Mouse (Mus musculus) ovary, adult 18-20 months (tissue): ENCODE measurements around the gene Timm23.
"Not testable (repeated sequence)": the region's sequence is repeated elsewhere in the genome, so short reads cannot be mapped to it uniquely, and the experiment has no call there.

ENCODE experiments used
- DNase-seq: peaks from one replicate; pipeline ENCODE4 v3.0.0; 2022; ENCODE audit warnings: low spot score, mixed read lengths

The Timm23 gene

DNA sequence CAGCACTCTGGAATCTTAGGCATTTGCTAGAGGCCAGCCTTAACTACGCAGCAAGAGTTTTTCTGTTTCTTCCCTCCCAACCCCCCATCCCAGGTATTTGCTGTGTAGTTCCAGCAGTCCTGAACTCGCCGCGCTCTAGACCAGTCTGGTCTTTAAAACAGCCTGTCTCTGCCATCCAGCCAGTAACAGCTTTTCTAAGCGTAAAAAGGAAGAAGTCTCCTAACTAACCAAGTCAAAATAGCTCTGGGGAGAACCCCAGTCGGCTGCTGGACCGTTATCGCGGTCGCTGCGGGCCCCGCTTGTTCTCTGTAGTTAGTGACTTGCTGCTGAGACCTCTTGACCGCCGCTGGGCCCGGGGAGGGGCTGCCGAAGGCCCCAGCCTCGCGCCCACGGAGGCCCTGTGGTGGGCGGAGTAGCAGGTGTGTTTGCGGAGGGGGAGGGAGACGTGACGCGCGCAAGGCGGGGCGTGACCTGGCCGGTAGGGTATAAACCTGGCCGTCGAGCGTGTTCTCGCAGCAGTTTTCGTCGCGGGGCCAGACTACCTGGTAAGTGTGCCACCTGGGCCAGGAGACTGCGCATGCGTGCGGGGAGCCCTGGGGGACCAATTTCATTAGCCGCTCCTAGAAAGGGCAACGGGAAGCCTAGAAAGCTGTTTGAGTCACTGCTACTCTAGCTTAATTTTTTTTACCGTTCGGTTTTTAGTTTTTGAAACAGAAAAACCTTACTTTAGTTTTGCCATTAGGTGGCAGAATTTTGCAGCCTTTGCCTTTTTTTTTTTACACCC, 36.2 kb downstream of the Timm23 start:
- DNase-seq, result peak; percentile 62

DNA sequence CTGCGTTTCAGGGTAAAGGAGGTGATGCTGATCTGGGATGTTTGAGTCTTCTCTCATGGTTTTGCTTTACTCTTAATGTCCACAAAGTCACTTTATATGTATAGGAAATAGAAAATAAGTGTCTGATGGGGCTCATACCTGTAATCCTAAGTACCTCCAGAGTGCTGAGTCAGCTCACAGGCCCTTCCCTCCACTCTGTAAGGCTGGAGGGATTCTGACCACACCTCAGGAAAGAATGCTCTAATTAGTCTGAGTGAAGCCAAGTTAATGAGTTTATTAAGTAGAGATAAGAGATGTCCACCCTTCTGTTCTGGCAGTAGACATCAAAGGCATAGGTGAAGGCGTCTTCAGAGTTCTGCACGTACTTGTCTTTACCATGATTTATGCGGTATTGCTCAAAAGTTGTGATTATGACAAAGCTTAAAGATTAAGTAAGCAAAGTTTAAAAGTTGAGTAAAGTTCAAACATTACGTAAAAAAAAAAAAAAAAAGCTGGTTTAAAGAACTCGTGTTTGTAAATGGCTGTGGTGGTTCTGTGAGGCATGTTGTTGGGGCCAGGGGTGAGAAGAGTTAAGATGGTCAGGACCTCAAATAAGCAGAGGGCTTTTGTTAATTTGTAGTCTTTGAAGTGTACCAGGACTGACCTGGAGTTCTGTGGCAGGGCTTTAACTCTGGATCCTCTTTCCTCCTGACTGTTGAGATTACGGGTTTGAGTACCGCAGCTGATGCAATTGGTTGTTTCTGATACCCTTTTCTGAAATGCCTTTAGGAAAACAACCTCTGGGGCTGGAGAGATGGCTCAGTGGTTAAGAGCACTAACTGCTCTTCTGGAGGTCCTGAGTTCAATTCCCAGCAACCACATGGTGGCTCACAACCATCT, 37.3 kb downstream of the Timm23 start:
- no peak for DNase-seq

DNA sequence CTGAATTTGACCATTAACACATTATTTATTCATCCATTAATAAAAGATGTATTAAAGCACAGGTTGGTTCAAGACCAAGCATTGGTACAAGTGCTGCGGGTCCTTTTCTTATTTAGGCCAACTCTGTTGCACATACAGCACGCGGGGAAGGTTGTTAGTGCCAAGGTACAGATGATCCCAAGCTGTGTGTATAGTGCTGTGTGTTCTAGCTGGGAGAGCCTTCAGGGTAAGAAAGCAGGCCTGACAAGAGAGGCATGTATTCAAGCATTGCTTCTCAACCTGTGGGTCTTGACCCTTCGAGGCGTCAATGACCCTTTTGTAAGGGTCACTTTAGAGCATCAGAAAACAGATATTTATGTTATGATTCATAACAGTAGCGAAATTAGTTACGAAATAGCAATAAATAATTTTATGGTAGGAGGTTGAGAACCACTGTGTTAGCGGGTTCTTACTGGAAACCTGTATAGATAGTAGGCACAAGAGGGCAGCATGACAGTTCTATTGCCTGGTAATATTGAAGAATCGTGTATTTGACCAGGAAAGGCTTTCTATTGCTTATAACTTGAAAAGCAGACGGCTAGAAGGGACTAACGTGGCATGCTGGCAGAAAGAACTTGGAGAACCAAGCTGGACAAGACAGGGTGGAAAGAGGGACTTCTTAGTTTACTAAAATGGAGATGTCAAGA, 38.4 kb downstream of the Timm23 start:
- no peak for DNase-seq

DNA sequence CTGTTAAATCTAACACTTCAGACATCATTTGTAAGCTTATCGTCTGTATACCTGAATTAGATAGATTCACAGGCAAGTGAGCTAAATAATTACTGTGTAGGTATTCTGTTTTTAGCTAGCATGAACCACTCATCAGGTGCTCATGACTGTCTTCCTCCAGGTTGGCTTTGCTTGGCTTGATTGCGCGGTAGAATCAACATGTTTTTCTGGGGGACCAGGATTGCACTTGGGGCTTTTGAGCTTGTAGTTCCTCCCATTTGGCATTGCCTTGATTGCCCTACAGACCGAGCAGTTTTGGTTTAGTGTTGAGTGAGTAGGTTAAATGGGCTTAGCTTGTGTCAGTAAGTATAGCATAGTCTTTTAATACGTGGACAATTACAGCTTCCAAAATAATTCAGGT, 39.5 kb downstream of the Timm23 start:
- DNase-seq, result no peak

DNA sequence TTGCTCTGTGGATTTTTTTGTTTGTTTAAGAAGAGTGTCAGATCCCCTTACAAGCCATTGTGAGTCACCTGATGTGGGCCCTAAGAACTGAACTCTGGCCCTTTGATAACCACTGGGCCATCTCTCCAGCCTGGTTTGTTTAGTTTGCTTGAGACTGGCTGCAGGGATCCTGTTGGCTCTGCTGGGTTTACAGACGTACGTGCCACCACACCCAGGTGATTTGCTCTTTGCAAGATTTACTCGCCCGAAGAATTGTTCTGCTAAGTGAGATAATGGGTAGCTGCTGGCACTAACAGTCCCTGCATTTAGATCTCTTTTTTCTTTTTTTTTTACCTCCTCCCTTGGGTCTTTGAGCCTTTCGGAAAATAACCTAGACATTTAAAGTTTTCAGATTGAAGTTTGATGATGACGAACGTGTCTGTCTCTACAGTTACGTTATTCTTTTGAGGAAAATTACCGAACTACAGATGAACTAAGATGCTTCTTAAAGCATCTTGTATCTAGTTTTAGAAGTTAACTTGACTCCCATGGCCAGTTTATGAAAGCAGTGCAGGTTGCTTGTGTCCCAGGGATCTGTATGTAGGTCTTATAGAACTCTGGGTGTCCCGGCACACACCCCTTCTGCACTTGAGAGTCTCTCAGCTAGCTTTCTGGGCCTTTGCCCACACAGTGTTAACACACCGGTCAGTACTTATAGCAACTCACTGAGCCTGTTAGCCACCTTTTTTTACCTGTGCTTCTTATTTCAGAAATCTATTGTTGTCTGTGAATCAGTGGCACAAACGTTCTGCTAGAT, 40.4 kb downstream of the Timm23 start:
- DNase-seq, result no peak

DNA sequence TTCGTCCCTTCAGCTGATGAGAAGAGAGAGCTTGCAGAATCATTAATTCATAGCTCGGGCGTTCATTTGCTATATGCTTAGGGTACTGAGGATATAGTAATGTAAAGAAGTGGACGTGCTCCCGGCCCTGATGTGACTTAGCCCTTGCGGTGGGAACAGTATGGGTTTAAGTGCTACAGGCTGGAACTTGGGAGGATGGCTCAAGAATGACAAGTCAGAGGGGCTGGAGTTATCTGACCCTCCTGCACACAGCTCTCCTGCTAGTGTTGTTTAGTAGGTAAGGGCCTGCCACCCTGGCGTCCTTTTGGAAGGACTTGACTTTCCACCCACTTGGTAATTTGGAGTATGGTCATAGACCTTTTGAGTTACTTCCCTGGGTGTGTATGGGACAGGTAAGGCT, 41.1 kb downstream of the Timm23 start:
- no peak for DNase-seq

DNA sequence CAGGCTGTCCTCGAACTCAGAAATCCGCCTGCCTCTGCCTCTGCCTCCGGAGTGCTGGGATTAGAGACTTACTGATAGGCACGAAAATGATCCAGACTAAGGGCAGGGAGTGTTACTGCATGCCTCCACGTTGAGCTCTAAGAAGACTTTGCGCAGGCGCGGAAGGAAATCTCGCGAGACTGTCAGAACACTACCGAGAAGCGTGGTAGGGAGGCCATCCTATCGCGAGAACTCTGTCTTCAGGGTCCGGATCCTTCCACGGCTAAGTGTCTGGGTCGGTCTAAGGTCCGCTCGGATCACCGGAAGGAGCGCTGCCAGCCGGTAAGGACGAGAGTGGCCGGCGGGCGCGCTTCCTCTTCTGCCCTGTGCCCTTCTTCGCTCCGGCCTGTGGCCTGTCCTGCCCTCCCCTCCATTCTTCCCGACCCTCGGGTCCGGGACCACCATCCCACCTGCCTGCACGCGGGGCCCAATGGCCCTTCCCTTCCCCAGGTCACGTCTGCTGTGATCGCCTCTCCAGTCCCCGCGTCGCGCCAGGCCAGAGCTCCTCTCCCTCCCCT, 41.9 kb downstream of the Timm23 start, which contains the start of gene Ncoa4:
Gene Ncoa4 (plus strand): TSS at position 176 of the 557 bp plus-strand sequence.
- DNase-seq, result peak; percentile 95

DNA sequence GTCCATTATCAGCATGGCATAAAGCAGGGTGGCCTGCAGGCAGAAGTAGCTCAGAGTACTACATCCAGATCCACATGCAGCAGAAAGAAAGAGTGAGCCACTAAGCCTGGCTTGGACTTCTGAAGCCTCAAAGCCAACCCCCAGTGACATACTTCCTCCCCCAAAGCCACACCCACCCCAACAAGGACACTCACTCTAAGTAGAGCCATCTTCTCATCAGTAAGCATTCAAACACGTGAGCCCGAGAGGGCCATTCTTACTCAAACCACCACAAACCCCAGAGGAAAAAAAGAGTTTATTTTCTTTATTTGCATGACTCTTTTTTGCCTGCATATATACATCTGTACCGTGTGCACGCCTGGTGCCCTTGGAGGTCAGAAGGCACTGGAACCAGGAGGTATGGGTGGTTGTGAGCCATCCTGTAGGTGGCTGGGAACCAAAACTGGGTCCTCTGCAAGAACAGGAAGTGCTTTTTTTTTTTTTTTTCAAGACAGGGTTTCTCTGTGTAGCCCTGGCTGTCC, 42.5 kb downstream of the Timm23 start:
- no peak for DNase-seq

DNA sequence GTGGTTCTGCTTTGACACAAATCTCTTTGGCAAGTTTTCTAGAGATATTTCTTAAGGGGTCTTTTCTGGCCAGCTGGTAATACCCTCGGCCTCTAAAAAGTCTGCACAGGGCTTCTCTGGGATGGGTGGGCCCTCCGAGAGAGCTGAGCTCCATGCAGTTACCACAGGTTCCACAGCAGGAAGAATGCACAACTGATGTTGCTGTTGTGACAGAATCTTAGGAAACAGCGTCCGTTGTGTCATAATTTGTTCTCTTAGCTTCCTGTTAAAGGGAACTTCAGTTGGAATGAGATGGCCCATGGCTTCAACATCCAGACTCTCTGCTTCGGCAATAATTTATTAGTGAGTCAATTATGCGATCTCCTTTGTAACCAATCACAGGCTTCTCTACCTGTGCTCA, 46.9 kb downstream of the Timm23 start:
- DNase-seq, result no peak

DNA sequence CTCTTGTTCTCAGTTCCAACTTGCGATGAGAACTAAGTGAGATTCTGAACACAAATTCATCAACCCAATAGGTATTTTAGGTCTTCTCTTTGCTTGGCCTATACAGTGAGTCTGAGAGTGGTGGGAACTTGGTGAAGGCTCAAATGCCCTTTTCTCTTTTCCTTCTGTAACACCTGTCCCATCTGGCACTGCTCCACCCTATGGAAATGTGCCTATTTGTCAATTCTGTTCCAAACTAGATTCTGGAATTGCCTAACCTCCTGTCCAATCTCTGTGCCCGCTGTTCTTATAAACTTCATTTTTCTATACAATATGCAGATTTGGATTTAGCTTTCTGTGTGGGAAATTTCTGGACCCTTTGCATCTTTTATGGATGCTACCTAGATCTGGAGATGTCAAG, 48.5 kb downstream of the Timm23 start:
- no peak for DNase-seq

DNA sequence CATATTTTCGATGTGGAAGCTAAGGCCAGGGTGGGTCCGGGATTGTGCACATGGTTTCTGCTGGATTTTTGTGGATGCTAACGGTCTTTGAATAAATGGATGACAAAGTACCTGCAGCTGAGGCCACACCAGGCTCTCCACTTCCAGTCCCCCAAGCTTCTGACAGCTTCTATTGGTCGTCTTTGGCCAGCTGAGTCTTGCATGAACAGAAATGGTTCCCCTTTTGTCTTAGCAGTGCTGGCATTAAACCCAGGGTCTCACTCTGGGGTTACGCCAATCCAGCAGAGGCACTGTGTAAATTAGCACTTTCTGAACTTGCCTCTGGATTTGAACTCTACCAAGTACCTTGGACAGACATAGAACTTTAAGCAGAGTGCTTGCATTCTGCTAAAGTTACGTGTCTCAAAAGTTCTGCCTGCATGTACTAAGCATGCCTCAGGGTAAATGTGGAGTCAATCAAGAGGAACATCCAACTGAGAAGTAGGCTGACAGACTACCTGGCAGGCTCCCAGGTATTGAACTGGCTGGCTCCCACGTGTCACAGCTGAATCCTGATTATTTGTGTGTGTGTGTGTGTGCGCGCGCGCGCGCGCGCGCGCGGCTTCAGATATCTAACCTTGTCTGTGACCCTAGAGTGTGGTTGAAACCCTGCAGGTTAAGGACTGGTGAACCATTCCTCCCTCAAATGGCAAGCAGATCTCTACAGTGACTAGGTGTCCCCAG, 49.3 kb downstream of the Timm23 start:
- DNase-seq, result no peak

DNA sequence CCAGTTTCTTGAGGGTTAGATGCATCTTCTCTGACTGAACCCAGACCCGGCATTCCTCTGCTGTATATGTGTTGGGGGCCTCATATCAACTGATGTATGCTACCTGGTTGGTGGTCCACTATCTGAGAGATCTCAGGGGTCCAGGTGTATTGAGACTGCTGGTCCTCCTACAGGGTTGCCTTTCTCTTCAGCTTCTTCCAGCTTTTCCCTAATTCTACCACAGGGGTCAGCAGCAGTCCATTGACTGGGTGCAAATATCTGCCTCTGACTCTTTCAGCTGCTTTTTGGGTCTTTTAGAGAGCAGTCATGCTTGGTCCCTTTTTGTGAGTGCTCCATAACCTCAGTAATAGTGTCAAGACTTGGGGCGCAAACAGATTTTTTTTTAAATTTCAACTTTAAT, 50.8 kb downstream of the Timm23 start:
- DNase-seq, result no peak

DNA sequence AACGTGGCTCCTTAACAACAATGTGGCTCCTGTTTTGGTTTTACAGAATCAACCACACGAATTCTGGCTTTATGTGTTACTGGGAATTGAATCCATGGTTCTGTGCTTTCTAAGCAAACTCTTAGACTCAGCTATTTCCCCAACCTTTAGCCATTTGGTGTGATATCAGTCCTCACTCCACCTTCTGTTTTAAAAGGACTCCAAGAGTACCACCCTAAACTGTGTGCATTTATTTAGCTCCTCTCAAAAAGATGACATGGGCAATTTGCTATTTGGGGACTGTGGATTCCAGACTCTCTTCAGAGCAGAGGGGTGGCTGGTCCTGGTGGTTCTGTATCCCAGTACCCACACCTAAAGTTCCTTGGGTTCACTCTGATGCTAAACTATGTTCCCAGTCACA, 55.1 kb downstream of the Timm23 start:
- DNase-seq, result no peak

DNA sequence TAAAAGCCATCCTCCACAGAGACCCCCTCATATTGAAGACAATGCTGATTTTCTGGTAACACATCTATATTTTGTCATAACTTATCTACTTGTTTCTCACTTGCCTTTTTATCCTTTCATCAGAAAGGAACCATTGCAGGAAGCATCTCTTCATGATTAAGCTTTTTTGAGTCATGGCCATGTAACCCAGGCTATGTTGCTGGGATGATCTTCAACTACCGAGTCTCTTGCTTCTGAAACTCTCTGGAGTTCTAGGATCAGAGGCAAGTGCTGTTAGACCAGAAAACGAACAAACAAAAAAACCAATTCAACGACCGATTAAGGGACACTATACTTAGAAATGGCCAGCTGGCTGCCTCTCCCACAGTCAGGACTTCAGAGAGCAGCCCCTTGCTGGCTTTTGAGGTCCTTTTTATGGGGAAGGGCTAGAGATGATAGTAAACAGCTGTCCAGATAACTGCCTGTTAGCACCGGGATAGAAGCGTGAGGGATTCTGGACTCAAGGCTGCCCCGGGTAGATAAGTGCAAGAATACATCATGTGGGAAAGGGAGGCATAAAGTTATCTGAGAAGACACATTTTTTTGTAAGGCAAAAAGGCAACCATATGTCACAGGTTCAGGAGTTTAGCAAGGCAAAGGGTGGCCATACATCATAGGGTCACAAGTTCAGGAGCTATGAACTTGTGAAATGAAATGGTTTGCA, 55.7 kb downstream of the Timm23 start:
- no peak for DNase-seq

DNA sequence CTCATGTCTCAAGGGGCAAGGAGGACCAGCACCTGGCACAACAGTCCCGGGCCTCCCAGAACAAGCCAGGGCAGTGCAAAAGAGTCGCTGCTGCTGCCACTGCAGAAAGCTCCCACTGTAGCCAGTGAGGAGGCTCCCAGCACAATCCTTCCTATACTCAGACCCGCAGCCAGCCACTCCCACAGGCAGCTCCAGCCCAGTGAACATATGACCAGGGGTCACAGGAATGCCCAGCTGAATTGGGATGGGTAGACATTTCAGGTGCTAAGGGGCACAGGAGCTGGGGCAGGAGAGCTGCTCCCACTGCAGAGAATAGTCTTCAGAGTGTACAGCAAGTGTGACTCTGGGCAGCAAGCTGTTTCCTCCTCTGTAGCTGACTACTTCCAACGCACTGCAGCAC, 56.3 kb downstream of the Timm23 start:
- DNase-seq, result no peak

DNA sequence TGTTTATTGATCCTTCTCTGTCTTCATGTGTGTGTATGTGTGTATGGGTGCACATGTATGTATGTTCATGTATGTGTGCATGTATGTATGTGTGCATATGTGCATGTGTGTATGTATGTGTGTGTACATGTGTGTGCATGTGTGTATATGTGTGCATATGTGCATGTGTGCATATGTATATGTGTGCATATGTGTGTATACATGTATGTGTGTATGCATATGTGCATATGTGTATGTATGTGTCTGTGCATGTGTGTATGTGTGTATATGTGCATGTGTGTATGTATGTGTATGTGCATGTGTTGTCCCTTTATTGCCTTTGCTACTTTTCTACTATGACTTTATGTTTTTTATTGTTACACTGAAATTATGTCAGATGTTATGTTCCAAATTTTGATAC, 57.0 kb downstream of the Timm23 start:
- no peak for DNase-seq

DNA sequence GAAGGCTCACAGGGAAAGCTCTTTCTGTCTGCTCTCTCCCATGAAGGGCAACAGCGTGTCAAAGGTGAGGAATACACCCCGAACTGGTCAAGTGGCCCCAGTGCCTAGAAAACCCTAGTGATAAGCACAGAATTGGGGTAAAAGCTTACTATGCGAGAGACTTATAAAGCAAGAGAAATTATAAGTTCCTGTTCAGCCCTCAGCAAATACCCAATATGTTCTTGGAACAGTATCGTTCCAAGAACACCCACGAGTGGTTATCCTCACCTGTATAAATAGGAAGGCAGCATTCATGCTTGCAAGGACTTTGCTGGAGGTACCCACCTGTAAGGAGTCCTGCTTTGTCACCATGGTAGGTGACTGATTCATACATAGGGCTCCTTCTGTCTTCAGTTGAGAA, 60.0 kb downstream of the Timm23 start, which contains the start of gene Msmb:
Gene Msmb (plus strand): TSS at position 301 of the 400 bp plus-strand sequence.
- no peak for DNase-seq

DNA sequence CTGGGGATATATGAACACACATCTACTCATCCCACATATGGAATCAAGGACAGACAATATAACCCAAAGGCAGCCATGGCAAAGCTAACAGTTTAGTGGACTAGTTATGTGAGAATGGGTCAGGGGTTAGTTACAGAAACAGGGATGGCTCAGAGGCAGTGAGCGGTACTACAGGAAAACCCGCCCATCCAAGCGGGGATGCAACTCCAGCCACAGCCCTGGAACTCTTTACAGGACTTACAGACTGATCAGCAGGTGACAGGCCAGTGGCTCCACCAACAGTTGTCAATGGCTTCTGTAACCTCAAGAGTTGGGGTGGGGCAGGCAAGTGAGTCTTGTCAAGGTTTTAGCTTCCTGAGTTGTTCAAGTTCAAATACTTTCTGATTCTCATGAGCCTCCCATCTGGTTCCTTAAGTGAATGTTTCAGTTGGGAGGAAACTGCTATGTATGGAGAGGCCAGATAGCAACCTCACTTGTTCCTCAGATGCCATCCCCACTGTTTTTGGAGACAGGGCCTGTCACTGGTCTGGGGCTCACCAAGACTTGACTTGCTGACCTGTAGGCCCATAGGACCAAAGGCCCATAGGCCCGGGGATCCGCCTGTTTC, 61.2 kb downstream of the Timm23 start:
- DNase-seq, result no peak

DNA sequence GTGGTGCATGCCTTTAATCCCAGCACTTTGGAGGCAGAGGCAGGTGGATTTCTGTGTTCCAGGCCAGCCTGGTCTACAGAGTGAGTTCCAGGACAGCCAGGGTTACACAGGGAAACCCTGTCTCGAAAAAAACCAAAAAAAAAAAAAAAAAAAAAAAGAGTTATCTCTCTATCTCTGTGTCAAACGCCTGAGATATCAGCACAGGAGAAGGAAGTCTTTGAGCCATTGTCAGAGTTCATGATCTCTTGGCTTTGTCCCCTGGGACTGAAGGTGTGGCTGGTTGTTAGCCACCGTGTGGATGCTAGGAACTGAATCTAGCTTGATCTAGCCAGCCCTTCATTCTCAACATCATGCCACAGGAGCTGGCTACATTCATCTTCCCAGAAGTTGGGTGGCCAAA, 65.2 kb downstream of the Timm23 start:
- not testable (repeated sequence) for DNase-seq
